Mouse (Mus musculus) limb, embryonic 11.5 days (tissue): Measurements from ENCODE around the gene Mtmr14. TPM values are rescaled to one million over a fixed set of nuclear protein-coding genes. Genes with fewer than 3 reads are reported as not detected.
A peak's percentile ranks its signal among the peaks of the same experiment; 100 is the strongest.

ENCODE experiments used
- ATAC-seq: fragments of 200-750 bp; cut with Nextera tagmentation; 2 replicates; pipeline ENCODE4 v1.8.0; 2017; ENCODE audit warnings: low read depth; ENCODE audit not compliant: insufficient number of reproducible peaks, low FRiP score, low TSS enrichment
- DNase-seq: peaks from one replicate; pipeline ENCODE4 v3.0.0-alpha.2; 2015; ENCODE audit warnings: low spot score
- H3K27ac ChIP-seq: fragments of 300-500 bp; sonication (generic); replicated peaks from 2 replicates; pipeline ENCODE4 v1.5.1; 2014; ENCODE audit warnings: low read depth, mild to moderate bottlenecking, low read length
- H3K27me3 ChIP-seq: fragments of 300-500 bp; sonication (generic); 2 replicates; pipeline ENCODE4 v1.6.1; 2014; ENCODE audit warnings: mild to moderate bottlenecking, low read length, mixed read lengths; ENCODE audit not compliant: control insufficient read depth, insufficient read depth
- H3K36me3 ChIP-seq: fragments of 300-500 bp; sonication (generic); 2 replicates; pipeline ENCODE4 v1.6.1; 2014; ENCODE audit warnings: mild to moderate bottlenecking, low read length, moderate library complexity, mixed read lengths; ENCODE audit not compliant: control insufficient read depth, insufficient read depth
- H3K4me1 ChIP-seq: fragments of 300-500 bp; sonication (generic); 2 replicates; pipeline ENCODE4 v1.6.1; 2014; ENCODE audit warnings: low read length, mixed read lengths; ENCODE audit not compliant: control insufficient read depth, insufficient read depth
- H3K4me2 ChIP-seq: fragments of 300-500 bp; sonication (generic); 2 replicates; pipeline ENCODE4 v1.6.1; 2014; ENCODE audit warnings: low read depth, mild to moderate bottlenecking, moderate library complexity; ENCODE audit not compliant: severe bottlenecking
- H3K4me3 ChIP-seq: fragments of 300-500 bp; sonication (generic); 2 replicates; pipeline ENCODE4 v1.5.1; 2014; ENCODE audit warnings: low read depth, low read length
- H3K9ac ChIP-seq: fragments of 300-500 bp; sonication (generic); 2 replicates; pipeline ENCODE4 v1.6.1; 2014; ENCODE audit warnings: mild to moderate bottlenecking, low read length
- H3K9me3 ChIP-seq: fragments of 300-500 bp; sonication (generic); 2 replicates; pipeline ENCODE4 v1.6.1; 2016; ENCODE audit warnings: low read length; ENCODE audit not compliant: control insufficient read depth
- WGBS: fragments of 180-500 bp; shearing (Covaris S2); extraction: QIAGEN DNeasy Blood & Tissue Kit; methylation state at CpG from one replicate; pipeline ENCODE4 v1.1.7; 2014; 5-methylcytosine and 5-hydroxymethylcytosine counted together
- polyA plus RNA-seq: library from polyadenylated mRNA; unstranded; fragments of >200 nt; fragmentation: Nextera tagmentation; extraction: Ambion mirVana; gene quantifications from 2 replicates; pipeline ENCODE4 v1.2.1, GENCODE M21; 2014

Mtmr14 gene
- polyA plus RNA-seq, 1 experiment from 2014 or later, result 47.2 TPM

DNA sequence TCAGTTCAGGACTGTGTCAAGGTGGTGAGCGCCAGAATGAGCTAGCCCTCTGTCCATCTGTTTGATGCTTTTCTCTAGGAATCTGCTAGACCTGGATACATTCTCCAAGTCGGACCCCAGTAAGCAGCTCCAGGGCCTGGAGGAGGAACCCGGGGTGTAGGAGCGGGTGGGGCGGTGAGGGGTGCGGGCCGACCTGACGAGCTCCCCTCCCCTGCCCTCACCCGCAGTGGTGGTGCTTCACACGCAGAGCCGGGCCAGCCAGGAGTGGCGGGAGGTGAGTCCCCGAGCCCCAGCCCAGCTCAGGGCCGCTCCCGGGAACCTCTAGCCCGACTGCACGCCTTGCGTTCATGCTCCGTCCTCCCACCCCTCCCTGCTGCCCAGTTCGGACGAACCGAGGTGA is 45.3 kb downstream of the Mtmr14 start:
- Histone ChIP-seq H3K4me3 (no peak overlapping the region), H3K4me2 (no peak overlapping the region), H3K27ac (no peak overlapping the region), H3K9ac (no peak overlapping the region), H3K27me3 (peaks cover 35% of the 10 kb centered on the region), H3K9me3 (no peaks in the 10 kb centered on the region), H3K4me1 (peaks cover 3% of the 10 kb centered on the region; the same call in 1 of the 2 replicates), H3K36me3 (peaks cover 3% of the 10 kb centered on the region; the same call in 1 of the 2 replicates)
- DNase-seq (peak; percentile 23), ATAC-seq (no peak)
- WGBS, result under 1% methylated on average over 22 of the region's 22 CpGs

DNA sequence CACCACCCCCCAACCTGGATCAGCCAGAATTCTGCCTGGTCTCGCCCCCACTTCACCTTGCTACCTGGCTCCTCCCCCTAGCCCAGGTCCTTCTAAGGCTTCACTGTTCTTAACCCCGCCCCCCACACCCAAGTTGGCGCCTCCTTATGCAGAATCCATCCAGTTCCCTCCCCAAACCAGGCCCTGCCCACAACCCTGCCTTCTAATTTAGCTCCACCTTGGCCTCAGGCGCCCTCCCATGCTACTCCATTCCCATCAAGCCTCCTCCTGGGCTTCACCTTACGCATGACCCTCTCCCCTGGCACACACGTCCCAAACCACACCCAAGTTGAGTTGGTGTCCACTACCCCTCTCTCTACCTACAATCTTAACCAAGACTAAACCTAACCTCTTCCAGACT is 45.9 kb downstream of the Mtmr14 start:
- Histone ChIP-seq H3K27ac (no peak overlapping the region), H3K4me1 (peaks cover 3% of the 10 kb centered on the region; the same call in 1 of the 2 replicates), H3K4me2 (no peak overlapping the region), H3K27me3 (peaks cover 35% of the 10 kb centered on the region), H3K9me3 (no peaks in the 10 kb centered on the region), H3K9ac (no peak overlapping the region), H3K36me3 (peaks cover 3% of the 10 kb centered on the region; the same call in 1 of the 2 replicates), H3K4me3 (no peak overlapping the region)
- 0 out of 2 replicates have a peak, but pooled peaks have one; percentile 19 for ATAC-seq
- no peak for DNase-seq
- 13% methylated on average over 6 of the region's 6 CpGs for WGBS

DNA sequence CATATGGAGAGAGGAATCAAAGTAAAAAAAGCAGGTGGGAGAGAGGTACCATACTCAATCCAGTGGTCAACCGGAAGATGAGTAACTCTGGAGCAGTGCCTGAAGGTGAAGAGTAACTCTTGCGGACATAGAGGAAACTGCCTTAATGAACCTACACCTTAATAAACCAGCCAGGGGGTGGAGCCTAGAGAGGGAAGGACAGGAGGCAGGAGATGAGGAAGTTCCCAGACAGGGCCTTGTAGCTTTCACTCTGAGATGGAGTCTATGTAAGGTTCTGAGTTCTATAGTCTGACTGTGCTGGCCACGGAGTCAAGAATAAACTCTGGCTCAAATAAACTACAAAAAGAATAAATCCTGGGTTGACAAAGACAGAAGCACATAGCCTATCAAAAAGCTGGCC is 47.3 kb downstream of the Mtmr14 start:
- no peaks in the 10 kb centered on the region for H3K9me3 ChIP-seq
- H3K4me2 ChIP-seq, result no peak overlapping the region
- H3K4me1 ChIP-seq, result peaks cover 3% of the 10 kb centered on the region; the same call in 1 of the 2 replicates
- peaks cover 3% of the 10 kb centered on the region; the same call in 1 of the 2 replicates for H3K36me3 ChIP-seq
- no peak overlapping the region for H3K4me3 ChIP-seq
- DNase-seq (no peak), ATAC-seq (no peak)
- 74% methylated on average over 3 of the region's 3 CpGs for WGBS
- H3K27me3 ChIP-seq, result peaks cover 35% of the 10 kb centered on the region
- no peak overlapping the region for H3K27ac ChIP-seq
- H3K9ac ChIP-seq, result no peak overlapping the region

DNA sequence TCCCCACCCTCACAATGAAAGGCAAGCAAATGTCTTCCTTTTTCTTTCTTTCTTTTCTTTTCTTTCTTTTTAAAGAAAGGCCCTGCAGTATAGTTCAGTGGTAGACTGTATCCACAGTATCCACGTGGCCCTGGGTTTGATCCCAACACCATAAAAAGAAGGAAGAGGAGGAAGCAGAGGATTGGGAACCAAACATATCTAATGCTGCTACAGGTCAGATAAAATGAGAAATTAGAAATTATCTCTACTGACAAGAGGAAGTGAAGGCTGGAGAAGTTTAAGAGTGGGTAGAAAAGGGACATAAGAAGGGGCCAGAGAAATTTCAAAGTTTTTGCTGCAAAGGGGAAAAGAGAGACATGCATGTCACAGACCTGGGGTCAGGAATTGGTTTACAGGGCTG is 48.7 kb downstream of the Mtmr14 start:
- Histone ChIP-seq H3K4me3 (no peak overlapping the region), H3K4me1 (peaks cover 3% of the 10 kb centered on the region; the same call in 1 of the 2 replicates), H3K9ac (no peak overlapping the region), H3K36me3 (no peaks in the 10 kb centered on the region), H3K9me3 (no peaks in the 10 kb centered on the region), H3K27ac (no peak overlapping the region), H3K4me2 (no peak overlapping the region), H3K27me3 (peaks cover 35% of the 10 kb centered on the region)
- DNase-seq (no peak), ATAC-seq (no peak)
- WGBS, result 71% methylated on average over 1 of the region's 1 CpGs

DNA sequence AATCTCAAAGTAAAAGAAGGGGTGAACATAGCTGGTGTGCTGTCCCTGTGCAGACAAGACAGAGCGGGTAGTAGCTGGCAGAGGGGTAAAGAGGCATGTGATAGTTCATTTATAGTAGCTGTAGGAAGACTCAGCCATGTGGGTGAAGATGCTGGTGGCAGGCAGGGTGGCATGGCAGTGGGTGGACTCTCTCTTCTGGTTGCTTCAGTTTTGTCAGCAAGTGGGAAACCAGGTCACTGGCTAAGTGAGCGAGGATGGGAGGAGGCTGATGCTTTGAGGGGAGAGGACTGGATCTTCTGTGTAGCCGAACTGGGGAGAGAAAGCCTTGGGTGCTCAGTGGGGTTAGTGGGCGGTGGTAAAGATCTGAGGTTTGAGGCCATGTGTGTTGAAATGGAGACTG is 49.6 kb downstream of the Mtmr14 start:
- ATAC-seq (no peak), DNase-seq (no peak)
- H3K4me1 ChIP-seq, result peaks cover 2% of the 10 kb centered on the region; the same call in 1 of the 2 replicates
- 75% methylated on average over 4 of the region's 4 CpGs for WGBS
- H3K4me3 ChIP-seq, result no peak overlapping the region
- no peak overlapping the region for H3K9ac ChIP-seq
- H3K36me3 ChIP-seq, result no peaks in the 10 kb centered on the region
- H3K27me3 ChIP-seq, result peaks cover 29% of the 10 kb centered on the region
- H3K4me2 ChIP-seq, result no peak overlapping the region
- H3K27ac ChIP-seq, result no peak overlapping the region
- no peaks in the 10 kb centered on the region for H3K9me3 ChIP-seq

DNA sequence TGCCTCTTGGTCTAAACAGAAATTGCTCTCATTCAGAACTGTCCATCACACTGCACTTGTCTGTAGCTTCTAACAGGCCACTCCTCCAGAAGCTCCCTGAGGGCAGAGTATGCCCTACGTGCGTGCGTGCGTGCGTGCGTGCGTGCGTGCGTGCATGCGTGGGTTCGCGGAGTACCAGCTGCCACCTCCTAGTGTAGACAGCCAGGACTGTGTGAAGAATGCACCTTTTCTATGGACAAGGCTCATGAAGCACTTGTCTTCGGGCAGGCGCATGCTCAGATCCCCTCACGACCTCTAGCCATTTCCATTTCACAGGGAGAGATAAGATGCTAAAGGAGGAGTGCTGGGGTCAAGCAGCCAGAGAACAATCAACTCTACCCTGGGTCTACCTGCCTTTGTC is 51.7 kb downstream of the Mtmr14 start:
- no peak overlapping the region for H3K27ac ChIP-seq
- no peaks in the 10 kb centered on the region for H3K4me1 ChIP-seq
- no peak overlapping the region for H3K9ac ChIP-seq
- H3K4me3 ChIP-seq, result no peak overlapping the region
- 91% methylated on average over 15 of the region's 15 CpGs for WGBS
- no peaks in the 10 kb centered on the region for H3K36me3 ChIP-seq
- H3K4me2 ChIP-seq, result no peak overlapping the region
- no peak for DNase-seq
- no peak for ATAC-seq
- H3K27me3 ChIP-seq, result peaks cover 8% of the 10 kb centered on the region
- no peaks in the 10 kb centered on the region for H3K9me3 ChIP-seq

DNA sequence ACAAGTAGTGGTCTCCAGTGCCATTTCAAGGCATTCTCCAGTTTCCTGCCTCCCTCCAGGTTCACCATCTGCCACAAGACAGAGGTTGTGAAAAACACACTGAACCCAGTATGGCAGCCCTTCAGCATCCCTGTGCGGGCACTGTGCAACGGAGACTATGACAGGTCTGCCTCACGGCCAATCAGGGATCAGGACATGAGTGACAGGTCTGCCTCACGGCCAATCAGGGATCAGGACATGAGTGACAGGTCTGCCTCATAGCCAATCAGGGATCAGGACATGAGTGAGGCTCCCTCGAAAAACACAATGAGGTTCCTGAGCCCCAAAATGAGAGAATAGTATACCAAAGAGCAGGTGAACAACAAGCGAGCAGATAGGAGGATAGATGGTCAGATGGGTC is 52.7 kb downstream of the Mtmr14 start:
- ATAC-seq, result no peak
- Histone ChIP-seq H3K4me2 (no peak overlapping the region), H3K27me3 (no peaks in the 10 kb centered on the region), H3K27ac (no peak overlapping the region), H3K36me3 (no peaks in the 10 kb centered on the region), H3K9ac (no peak overlapping the region), H3K9me3 (no peaks in the 10 kb centered on the region), H3K4me1 (no peaks in the 10 kb centered on the region), H3K4me3 (no peak overlapping the region)
- 67% methylated on average over 6 of the region's 6 CpGs for WGBS
- no peak for DNase-seq

DNA sequence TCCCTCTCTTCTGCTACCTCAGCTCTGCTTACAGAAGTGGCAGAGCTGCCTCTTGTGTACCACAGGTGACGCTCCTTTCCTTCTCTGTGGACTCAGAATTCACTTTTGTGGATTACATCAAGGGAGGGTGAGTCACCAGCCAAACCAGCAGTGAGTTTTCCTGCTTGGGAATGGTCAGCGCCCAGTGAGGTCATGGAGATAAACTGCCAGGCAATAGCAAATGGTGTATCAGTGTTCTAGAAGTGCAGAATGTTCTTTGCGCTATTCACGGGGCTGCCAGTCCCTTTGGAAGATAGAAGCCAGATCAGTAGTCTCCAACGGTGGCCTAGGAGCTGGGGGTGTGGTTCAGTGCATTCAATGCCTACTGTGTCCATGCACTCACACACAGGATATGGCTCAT is 55.3 kb downstream of the Mtmr14 start:
- no peaks in the 10 kb centered on the region for H3K27me3 ChIP-seq
- DNase-seq (no peak), ATAC-seq (no peak)
- no peak overlapping the region for H3K9ac ChIP-seq
- H3K36me3 ChIP-seq, result no peaks in the 10 kb centered on the region
- no peaks in the 10 kb centered on the region for H3K4me1 ChIP-seq
- WGBS, result 71% methylated on average over 5 of the region's 5 CpGs
- H3K9me3 ChIP-seq, result no peaks in the 10 kb centered on the region
- no peak overlapping the region for H3K4me2 ChIP-seq
- H3K4me3 ChIP-seq, result no peak overlapping the region
- no peak overlapping the region for H3K27ac ChIP-seq

DNA sequence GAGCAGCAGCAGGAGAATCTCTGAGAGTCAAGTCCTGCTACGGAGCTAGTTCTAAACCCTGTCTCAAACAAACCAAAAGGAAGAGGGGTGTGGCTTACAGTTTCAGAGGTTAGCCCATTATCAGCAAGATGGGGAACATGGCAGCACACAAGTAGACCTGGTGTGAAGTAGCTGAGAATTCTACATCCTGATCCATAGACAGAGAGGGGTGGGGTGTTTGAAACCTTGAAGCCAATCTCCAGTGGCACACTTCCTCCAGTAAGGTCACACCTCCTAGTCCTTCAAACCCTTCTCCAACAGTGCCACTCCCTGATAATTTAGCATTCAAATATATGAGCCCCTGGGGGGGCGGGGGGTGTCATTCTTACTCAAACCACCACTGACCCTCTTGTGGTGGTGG is 58.4 kb downstream of the Mtmr14 start:
- H3K4me3 ChIP-seq, result no peak overlapping the region
- H3K36me3 ChIP-seq, result no peaks in the 10 kb centered on the region
- H3K9ac ChIP-seq, result no peak overlapping the region
- no peak for ATAC-seq
- H3K27me3 ChIP-seq, result no peaks in the 10 kb centered on the region
- H3K4me1 ChIP-seq, result no peaks in the 10 kb centered on the region
- DNase-seq, result no peak
- H3K4me2 ChIP-seq, result no peak overlapping the region
- 83% methylated on average over 2 of the region's 2 CpGs for WGBS
- H3K9me3 ChIP-seq, result no peaks in the 10 kb centered on the region
- H3K27ac ChIP-seq, result no peak overlapping the region
